Mouse (Mus musculus): ENCODE measurements at regions not wholly inside any gene's neighbourhood (a gene's known extent, or its start where the extent isn't known, plus 50 kb on each side); places are given as distances from the start of the nearest gene placed in this dataset.

- no peaks in the 10 kb centered on the region for H3K27me3 ChIP-seq (ENCODE audit: control insufficient read depth, insufficient read depth, low read length)
- WGBS = 91% methylated on average over 11 of the region's 11 CpGs
- no peaks in the 10 kb centered on the region for H3K4me1 ChIP-seq (replicated peaks; ENCODE audit: control insufficient read depth, insufficient read depth, low read length)
- H3K9ac ChIP-seq (ENCODE audit: low read depth, low read length) = no peak overlapping the region
- no peak overlapping the region for H3K4me2 ChIP-seq (replicated peaks; ENCODE audit: low read depth, low read length)
- H3K27ac ChIP-seq (ENCODE audit: low read depth, low read length) = no peak overlapping the region
- no peak overlapping the region for H3K4me3 ChIP-seq (ENCODE audit: low read depth, low read length)
- DNase-seq (ENCODE audit: low spot score) (no peak), ATAC-seq (ENCODE audit: low FRiP score) (no peak)
- H3K36me3 ChIP-seq (ENCODE audit: control insufficient read depth, insufficient read depth, low read length) = no peaks in the 10 kb centered on the region
- H3K9me3 ChIP-seq (ENCODE audit: control insufficient read depth, low read length) = no peaks in the 10 kb centered on the region
Observed at GRCm38 (mm10) chr5:101100975-101101699, 255.6 kb downstream of the Gpat3 start.

DNA sequence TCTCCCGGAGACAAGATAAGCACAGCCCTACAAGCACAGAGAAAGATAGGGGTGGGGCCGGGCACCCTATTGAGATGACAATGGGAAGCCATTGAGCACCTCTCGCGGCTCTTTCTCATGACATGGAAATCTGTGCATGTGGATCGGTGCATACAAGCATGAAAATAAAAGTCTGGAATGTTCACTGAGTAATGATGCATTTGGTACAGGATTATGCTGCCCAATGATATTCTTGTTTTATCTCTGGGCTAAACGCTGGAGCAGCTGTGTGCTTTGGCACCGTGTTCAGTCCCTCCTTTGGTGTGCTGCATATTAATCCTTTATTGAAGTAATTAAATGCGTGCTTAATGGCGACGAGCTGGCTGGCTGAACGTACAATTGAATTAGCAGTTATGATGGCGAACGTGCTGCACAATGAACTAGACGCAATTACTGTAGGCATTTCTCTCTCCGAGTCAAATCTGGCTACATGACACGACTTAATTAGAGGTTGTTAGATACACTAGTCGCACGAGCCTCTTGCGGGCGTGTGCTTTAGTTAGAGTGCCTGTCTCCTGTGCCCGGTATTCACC lies 245.6 kb downstream of the Gpat3 start:
- H3K27me3 ChIP-seq (ENCODE audit: control insufficient read depth, insufficient read depth, low read length) = no peaks in the 10 kb centered on the region
- H3K9me3 ChIP-seq (ENCODE audit: control insufficient read depth, low read length) = no peaks in the 10 kb centered on the region
- peak overlapping the region; percentile 24 for H3K27ac ChIP-seq (ENCODE audit: low read depth, low read length)
- ATAC-seq (ENCODE audit: low FRiP score) (0 out of 2 replicates have a peak, but pooled peaks have one; percentile 17), DNase-seq (ENCODE audit: low spot score) (no peak)
- no peaks in the 10 kb centered on the region for H3K4me1 ChIP-seq (replicated peaks; ENCODE audit: control insufficient read depth, insufficient read depth, low read length)
- H3K36me3 ChIP-seq (ENCODE audit: control insufficient read depth, insufficient read depth, low read length) = no peaks in the 10 kb centered on the region
- H3K4me2 ChIP-seq (replicated peaks; ENCODE audit: low read depth, low read length) = no peak overlapping the region
- 66% methylated on average over 21 of the region's 21 CpGs for WGBS
- H3K9ac ChIP-seq (ENCODE audit: low read depth, low read length) = no peak overlapping the region
- H3K4me3 ChIP-seq (ENCODE audit: low read depth, low read length) = no peak overlapping the region

DNA sequence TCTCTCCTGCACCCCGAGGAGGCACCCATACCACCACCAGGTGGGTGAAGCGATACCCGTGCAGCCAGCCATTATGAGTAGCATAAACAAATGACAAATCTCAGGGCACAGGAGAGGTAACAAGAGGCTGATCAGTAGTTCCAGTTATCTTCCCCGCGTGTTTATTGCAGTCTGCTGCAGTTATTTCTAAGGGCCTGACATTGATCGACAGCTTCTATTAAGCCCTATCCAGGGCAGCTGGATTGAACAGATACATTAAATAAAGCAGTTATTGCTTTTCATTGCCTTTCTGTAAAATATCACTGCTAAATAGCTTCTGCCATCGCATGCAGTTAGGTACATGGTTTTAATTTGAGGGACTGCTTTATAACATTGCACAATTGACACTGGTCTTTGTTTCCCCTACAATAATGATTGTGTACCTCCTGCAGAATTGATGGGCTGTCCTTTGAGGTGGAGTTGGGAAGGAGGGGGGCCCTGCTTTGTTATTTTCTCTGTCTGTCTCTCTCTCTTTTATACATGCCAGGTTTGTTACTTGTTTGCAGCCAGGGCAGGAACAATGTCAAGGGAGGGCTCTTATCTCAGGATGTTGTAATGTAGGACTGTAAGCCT lies 245.0 kb downstream of the Gpat3 start:
- H3K27ac ChIP-seq (ENCODE audit: low read depth, low read length) = peak overlapping the region; percentile 24
- H3K4me2 ChIP-seq (replicated peaks; ENCODE audit: low read depth, low read length) = no peak overlapping the region
- no peaks in the 10 kb centered on the region for H3K27me3 ChIP-seq (ENCODE audit: control insufficient read depth, insufficient read depth, low read length)
- WGBS = 72% methylated on average over 7 of the region's 7 CpGs
- ATAC-seq (ENCODE audit: low FRiP score) = peak; percentile 57
- no peaks in the 10 kb centered on the region for H3K36me3 ChIP-seq (ENCODE audit: control insufficient read depth, insufficient read depth, low read length)
- no peaks in the 10 kb centered on the region for H3K4me1 ChIP-seq (replicated peaks; ENCODE audit: control insufficient read depth, insufficient read depth, low read length)
- H3K9ac ChIP-seq (ENCODE audit: low read depth, low read length) = no peak overlapping the region
- H3K4me3 ChIP-seq (ENCODE audit: low read depth, low read length) = no peak overlapping the region
- DNase-seq (ENCODE audit: low spot score) = peak; percentile 15
- H3K9me3 ChIP-seq (ENCODE audit: control insufficient read depth, low read length) = no peaks in the 10 kb centered on the region

- H3K4me1 ChIP-seq (replicated peaks; ENCODE audit: control insufficient read depth, insufficient read depth, low read length) = no peaks in the 10 kb centered on the region
Observed at GRCm38 (mm10) chr5:101085199-101085598, 239.7 kb downstream of the Gpat3 start.

DNA sequence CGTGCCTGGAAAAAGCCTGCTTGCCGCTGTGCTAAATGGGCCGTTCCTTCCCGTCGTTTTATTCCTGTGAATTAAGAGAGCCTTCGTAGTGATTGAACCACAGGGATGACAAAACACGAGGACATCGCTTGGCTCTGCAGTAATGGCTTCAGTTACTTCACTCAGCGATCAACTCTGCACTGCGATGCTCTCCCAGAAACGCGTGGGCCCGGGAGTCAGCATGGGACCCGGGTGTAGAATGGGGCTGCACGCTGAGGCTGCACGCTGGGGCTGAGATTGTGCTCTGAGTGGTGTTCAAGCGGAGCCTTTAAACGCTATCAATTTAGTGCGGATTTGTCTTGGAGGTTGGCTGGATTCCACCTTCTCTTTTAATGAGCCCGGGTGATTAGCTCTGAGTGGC lies 237.1 kb downstream of the Gpat3 start:
- Histone ChIP-seq H3K4me2 (replicated peaks; ENCODE audit: low read depth, low read length) (no peak overlapping the region), H3K36me3 (ENCODE audit: control insufficient read depth, insufficient read depth, low read length) (no peaks in the 10 kb centered on the region), H3K4me3 (ENCODE audit: low read depth, low read length) (no peak overlapping the region), H3K4me1 (replicated peaks; ENCODE audit: control insufficient read depth, insufficient read depth, low read length) (no peaks in the 10 kb centered on the region), H3K27me3 (ENCODE audit: control insufficient read depth, insufficient read depth, low read length) (no peaks in the 10 kb centered on the region), H3K9ac (ENCODE audit: low read depth, low read length) (no peak overlapping the region), H3K27ac (ENCODE audit: low read depth, low read length) (no peak overlapping the region), H3K9me3 (ENCODE audit: control insufficient read depth, low read length) (no peaks in the 10 kb centered on the region)
- DNase-seq (ENCODE audit: low spot score) (no peak), ATAC-seq (ENCODE audit: low FRiP score) (no peak)
- WGBS = 87% methylated on average over 20 of the region's 20 CpGs

More at GRCm38 (mm10) chr5:101085199-101085598, 239.7 kb downstream of the Gpat3 start:
- H3K4me3 ChIP-seq (ENCODE audit: low read depth, low read length) = no peak overlapping the region
- H3K27me3 ChIP-seq (ENCODE audit: control insufficient read depth, insufficient read depth, low read length) = no peaks in the 10 kb centered on the region
- H3K9ac ChIP-seq (ENCODE audit: low read depth, low read length) = no peak overlapping the region
- H3K9me3 ChIP-seq (ENCODE audit: control insufficient read depth, low read length) = no peaks in the 10 kb centered on the region
- ATAC-seq (ENCODE audit: low FRiP score) = no peak
- no peak overlapping the region for H3K4me2 ChIP-seq (replicated peaks; ENCODE audit: low read depth, low read length)
- no peaks in the 10 kb centered on the region for H3K36me3 ChIP-seq (ENCODE audit: control insufficient read depth, insufficient read depth, low read length)
- no peak overlapping the region for H3K27ac ChIP-seq (ENCODE audit: low read depth, low read length)
- DNase-seq (ENCODE audit: low spot score) = no peak
- WGBS = 91% methylated on average over 3 of the region's 3 CpGs

DNA sequence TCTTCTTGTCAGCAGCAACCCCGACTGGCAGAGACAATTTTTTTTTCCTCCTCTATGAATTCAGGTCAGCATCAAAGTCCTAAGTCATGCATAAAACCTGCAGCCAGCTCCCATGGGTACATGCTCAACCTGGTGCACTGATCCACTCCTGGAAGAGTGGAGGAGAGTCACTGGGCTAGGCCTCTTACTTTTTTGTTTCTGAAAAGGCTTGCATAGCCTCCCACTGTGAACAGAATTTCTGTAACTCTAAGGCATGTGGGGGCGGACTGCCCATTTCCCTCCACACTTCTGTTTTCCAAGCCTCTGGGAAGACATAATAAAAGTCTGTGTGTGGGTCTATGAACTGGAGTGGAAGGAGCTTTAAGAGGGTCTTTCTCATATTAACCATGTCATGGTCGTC lies 218.8 kb downstream of the Gpat3 start:
- Histone ChIP-seq H3K27ac (ENCODE audit: low read depth, low read length) (no peak overlapping the region), H3K4me2 (replicated peaks; ENCODE audit: low read depth, low read length) (no peak overlapping the region), H3K4me1 (replicated peaks; ENCODE audit: control insufficient read depth, insufficient read depth, low read length) (no peaks in the 10 kb centered on the region), H3K4me3 (ENCODE audit: low read depth, low read length) (no peak overlapping the region), H3K9me3 (ENCODE audit: control insufficient read depth, low read length) (no peaks in the 10 kb centered on the region), H3K36me3 (ENCODE audit: control insufficient read depth, insufficient read depth, low read length) (no peaks in the 10 kb centered on the region), H3K27me3 (ENCODE audit: control insufficient read depth, insufficient read depth, low read length) (no peaks in the 10 kb centered on the region), H3K9ac (ENCODE audit: low read depth, low read length) (no peak overlapping the region)
- no peak for ATAC-seq (ENCODE audit: low FRiP score)
- WGBS = 75% methylated on average over 3 of the region's 3 CpGs
- no peak for DNase-seq (ENCODE audit: low spot score)

DNA sequence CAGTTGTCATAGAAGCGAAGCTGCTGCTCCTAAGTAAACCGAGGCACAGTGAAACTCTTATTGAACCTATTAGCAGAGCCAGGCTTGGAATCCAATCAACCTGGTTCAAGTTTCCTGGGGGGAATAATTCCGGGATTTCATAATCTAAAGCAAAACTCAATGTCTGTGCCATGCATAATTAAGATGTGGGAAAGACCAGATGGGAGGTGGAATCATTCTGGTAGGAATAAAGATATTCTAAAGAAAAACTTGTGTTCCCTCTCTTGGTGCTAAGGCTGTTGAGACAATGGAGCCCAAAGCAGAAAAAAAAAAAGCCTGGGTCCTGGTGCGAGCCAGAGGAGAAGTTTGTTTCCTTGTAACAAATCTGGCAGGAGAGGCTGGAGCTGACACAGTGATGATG lies 217.7 kb downstream of the Gpat3 start:
- H3K4me3 ChIP-seq (ENCODE audit: low read depth, low read length) = no peak overlapping the region
- WGBS = 90% methylated on average over 4 of the region's 4 CpGs

GRCm38 (mm10) chr5:101051591-101051990 lies 206.1 kb downstream of the Gpat3 start:
- no peak for DNase-seq (ENCODE audit: low spot score)
- WGBS = 94% methylated on average over 7 of the region's 7 CpGs
- Histone ChIP-seq H3K4me2 (replicated peaks; ENCODE audit: low read depth, low read length) (no peak overlapping the region), H3K4me1 (replicated peaks; ENCODE audit: control insufficient read depth, insufficient read depth, low read length) (no peaks in the 10 kb centered on the region), H3K9ac (ENCODE audit: low read depth, low read length) (no peak overlapping the region), H3K9me3 (ENCODE audit: control insufficient read depth, low read length) (no peaks in the 10 kb centered on the region), H3K36me3 (ENCODE audit: control insufficient read depth, insufficient read depth, low read length) (no peaks in the 10 kb centered on the region), H3K4me3 (ENCODE audit: low read depth, low read length) (no peak overlapping the region), H3K27me3 (ENCODE audit: control insufficient read depth, insufficient read depth, low read length) (no peaks in the 10 kb centered on the region), H3K27ac (ENCODE audit: low read depth, low read length) (no peak overlapping the region)
- no peak for ATAC-seq (ENCODE audit: low FRiP score)

More for the DNA sequence above, 217.7 kb downstream of the Gpat3 start:
- no peaks in the 10 kb centered on the region for H3K36me3 ChIP-seq (ENCODE audit: control insufficient read depth, insufficient read depth, low read length)
- H3K27ac ChIP-seq (ENCODE audit: low read depth, low read length) = no peak overlapping the region
- no peaks in the 10 kb centered on the region for H3K27me3 ChIP-seq (ENCODE audit: control insufficient read depth, insufficient read depth, low read length)
- no peak for ATAC-seq (ENCODE audit: low FRiP score)
- no peak for DNase-seq (ENCODE audit: low spot score)
- no peak overlapping the region for H3K9ac ChIP-seq (ENCODE audit: low read depth, low read length)
- no peaks in the 10 kb centered on the region for H3K9me3 ChIP-seq (ENCODE audit: control insufficient read depth, low read length)
- no peak overlapping the region for H3K4me2 ChIP-seq (replicated peaks; ENCODE audit: low read depth, low read length)
- H3K4me1 ChIP-seq (replicated peaks; ENCODE audit: control insufficient read depth, insufficient read depth, low read length) = no peaks in the 10 kb centered on the region

GRCm38 (mm10) chr5:101040488-101040887 lies 195.0 kb downstream of the Gpat3 start:
- DNase-seq (ENCODE audit: low spot score) (no peak), ATAC-seq (ENCODE audit: low FRiP score) (no peak)
- H3K36me3 ChIP-seq (ENCODE audit: control insufficient read depth, insufficient read depth, low read length) = no peaks in the 10 kb centered on the region

More at GRCm38 (mm10) chr5:101040488-101040887, 195.0 kb downstream of the Gpat3 start:
- no peak overlapping the region for H3K4me2 ChIP-seq (replicated peaks; ENCODE audit: low read depth, low read length)
- H3K27me3 ChIP-seq (ENCODE audit: control insufficient read depth, insufficient read depth, low read length) = no peaks in the 10 kb centered on the region
- 89% methylated on average over 9 of the region's 9 CpGs for WGBS
- H3K4me1 ChIP-seq (replicated peaks; ENCODE audit: control insufficient read depth, insufficient read depth, low read length) = no peaks in the 10 kb centered on the region
- no peaks in the 10 kb centered on the region for H3K9me3 ChIP-seq (ENCODE audit: control insufficient read depth, low read length)
- no peak overlapping the region for H3K27ac ChIP-seq (ENCODE audit: low read depth, low read length)
- H3K4me3 ChIP-seq (ENCODE audit: low read depth, low read length) = no peak overlapping the region
- H3K9ac ChIP-seq (ENCODE audit: low read depth, low read length) = no peak overlapping the region

All from hindbrain, embryonic 11.5 days (tissue).